In genomic region chr10:60278786-60279185, GRCm38 (mm10) we compare ENCODE assay signal across 7 mouse cellular contexts. TPM values are rescaled to one million over a fixed set of nuclear protein-coding genes. Genes with fewer than 3 reads are reported as not detected.
DNase-seq lines count a peak whose midpoint lies in the region; ATAC-seq and TF ChIP-seq lines count a peak whose summit lies in the region.

No protein-coding gene starts in this region.

- H3K4me1 ChIP-seq in liver, adult 2 months (ENCODE audit: control insufficient read depth, insufficient read depth, low read length): peaks cover 42% of the 10 kb centered on the region
- peaks cover 65% of the 10 kb centered on the region for H3K4me1 ChIP-seq in forebrain, embryonic 10.5 days
- peaks cover 34% of the 10 kb centered on the region for H3K4me1 ChIP-seq in hindbrain, postnatal 0 days (ENCODE audit: insufficient read depth, low read length)

- ATAC-seq in hindbrain, postnatal 0 days: no peak
- no peak for ATAC-seq in megakaryocyte progenitor cell, adult 5-6 weeks (replicated peaks; ENCODE audit: poor library complexity)

- no peak overlapping the region for H3ac ChIP-seq in myocyte (ENCODE audit: control insufficient read depth, insufficient read length)

- peaks cover 31% of the 10 kb centered on the region for H3K79me2 ChIP-seq in liver, adult 2 months (ENCODE audit: control insufficient read depth, insufficient read depth, low read length)
- peaks cover 63% of the 10 kb centered on the region for H3K79me2 ChIP-seq in myocyte (ENCODE audit: control insufficient read depth, insufficient read depth)

- DNase-seq in liver, adult 2 months (ENCODE audit: extremely low read depth, low read depth, low spot score): no peak
- DNase-seq in liver: no peak
- DNase-seq in forebrain, embryonic 10.5 days (ENCODE audit: extremely low spot score, low spot score): no peak
- DNase-seq in hindbrain, postnatal 0 days (ENCODE audit: low spot score): no peak
- no peak for DNase-seq in thymus, adult 18-20 months

- TF ChIP-seq POLR2A in liver, adult 2 months (IDR thresholded peaks at IDR 0.05; ENCODE audit: extremely low read depth, insufficient read depth, low read length): no peak
- TF ChIP-seq POLR2A in myocyte (IDR thresholded peaks at IDR 0.05; ENCODE audit: insufficient read length, low read depth): no peak

- no peaks in the 10 kb centered on the region for H3K36me3 ChIP-seq in liver, adult 2 months (ENCODE audit: control insufficient read depth, insufficient read depth, low read length)
- H3K36me3 ChIP-seq in forebrain, embryonic 10.5 days (replicated peaks): peaks cover 13% of the 10 kb centered on the region
- no peaks in the 10 kb centered on the region for H3K36me3 ChIP-seq in hindbrain, postnatal 0 days (ENCODE audit: insufficient read depth, low read length)
- no peaks in the 10 kb centered on the region for H3K36me3 ChIP-seq in myocyte (ENCODE audit: control insufficient read depth, insufficient read depth)

- no peaks in the 10 kb centered on the region for H3K9me3 ChIP-seq in forebrain, embryonic 10.5 days
- H3K9me3 ChIP-seq in hindbrain, postnatal 0 days (ENCODE audit: low read length): no peaks in the 10 kb centered on the region

- peak overlapping the region; percentile 76 for H3K4me2 ChIP-seq in hindbrain, postnatal 0 days (ENCODE audit: low read depth, low read length)
- H3K4me2 ChIP-seq in myocyte (ENCODE audit: low read depth): peak overlapping the region; percentile 91

- no peaks in the 10 kb centered on the region for H3K27me3 ChIP-seq in liver, adult 2 months (ENCODE audit: control insufficient read depth, insufficient read depth, low read length)
- no peaks in the 10 kb centered on the region for H3K27me3 ChIP-seq in forebrain, embryonic 10.5 days (ENCODE audit: poor library complexity, severe bottlenecking)
- no peaks in the 10 kb centered on the region for H3K27me3 ChIP-seq in hindbrain, postnatal 0 days (ENCODE audit: insufficient read depth, low read length)
- no peaks in the 10 kb centered on the region for H3K27me3 ChIP-seq in myocyte (ENCODE audit: control insufficient read depth, insufficient read depth, insufficient read length)

- no peak overlapping the region; the same call in 1 of the 2 replicates for H3K4me3 ChIP-seq in liver, adult 2 months (ENCODE audit: insufficient read depth, low read depth, low read length)
- peak overlapping the region; percentile 63; the same call in 1 of the 2 replicates for H3K4me3 ChIP-seq in forebrain, embryonic 10.5 days
- peak overlapping the region; percentile 51 for H3K4me3 ChIP-seq in hindbrain, postnatal 0 days (ENCODE audit: low read length)
- peak overlapping the region; percentile 97 for H3K4me3 ChIP-seq in myocyte

- no peak for TF ChIP-seq CTCF in liver, adult 2 months (IDR thresholded peaks at IDR 0.05; ENCODE audit: low read depth, low read length)
- no peak for TF ChIP-seq CTCF in hindbrain, postnatal 0 days (IDR thresholded peaks at IDR 0.05; ENCODE audit: low read depth)

- H3K27ac ChIP-seq in liver, adult 2 months (replicated peaks; ENCODE audit: insufficient read depth, low read depth, low read length): peak overlapping the region; percentile 11; the same call in 1 of the 2 replicates
- H3K27ac ChIP-seq in forebrain, embryonic 10.5 days: no peak overlapping the region; the same call in 1 of the 2 replicates
- no peak overlapping the region for H3K27ac ChIP-seq in hindbrain, postnatal 0 days

- peak overlapping the region; percentile 4 for H3K9ac ChIP-seq in liver, adult 2 months (ENCODE audit: low read depth, low read length)
- H3K9ac ChIP-seq in hindbrain, postnatal 0 days (replicated peaks; ENCODE audit: low read length): peak overlapping the region; percentile 77; the same call in 1 of the 2 replicates

- WGBS in liver, adult 2 months: 57% methylated on average over 3 of the region's 3 CpGs
- 88% methylated on average over 3 of the region's 3 CpGs for WGBS in forebrain, embryonic 10.5 days
- WGBS in hindbrain, postnatal 0 days: 68% methylated on average over 3 of the region's 3 CpGs

TF ChIP-seq in myocyte, 11 proteins besides CTCF, POLR2A, EP300 and RAD21:
- TF ChIP-seq CEBPB (IDR thresholded peaks at IDR 0.05; ENCODE audit: insufficient read depth, poor library complexity, severe bottlenecking) (no peak), REST (IDR thresholded peaks at IDR 0.05; ENCODE audit: insufficient read depth, insufficient read length) (no peak), USF1 (IDR thresholded peaks at IDR 0.05; ENCODE audit: low read depth) (no peak), MAX (IDR thresholded peaks at IDR 0.05; ENCODE audit: low read depth) (no peak), TCF12 (IDR thresholded peaks at IDR 0.05; ENCODE audit: insufficient read depth, poor library complexity, severe bottlenecking) (no peak), POLR2AphosphoS2 (IDR thresholded peaks at IDR 0.05; ENCODE audit: insufficient read length, low read depth) (no peak), MYOG (IDR thresholded peaks at IDR 0.05; ENCODE audit: control insufficient read depth in 1 of 3, insufficient read depth in 1 of 3, insufficient read length in 2 of 3, low read depth in 2 of 3) (no peak), TCF3 (IDR thresholded peaks at IDR 0.05; ENCODE audit: insufficient read length, low read depth) (no peak), SRF (IDR thresholded peaks at IDR 0.05; ENCODE audit: control insufficient read depth, insufficient read length, low read depth) (no peak), MYOD1 (IDR thresholded peaks at IDR 0.05; ENCODE audit: control insufficient read depth in 1 of 3, insufficient read length in 2 of 3, low read depth in 2 of 3) (no peak), E2F4 (IDR thresholded peaks at IDR 0.05; ENCODE audit: insufficient read depth) (no peak)

RNA-seq across cellular contexts. Expression of gene Psap, which starts 1.4 kb away (rescaled TPM):
- total RNA-seq in liver, adult 2 months (2014; rRNA removed): 227 and 309 TPM in 2 replicates
- polyA plus RNA-seq in liver, adult 2 months (2012; rRNA removed): 584 and 608 TPM in 2 replicates
- polyA plus RNA-seq in forebrain, embryonic 10.5 days (2016; fragmentation: Nextera tagmentation; extraction: Ambion mirVana): 51.8 and 68.7 TPM in 2 replicates
- total RNA-seq in hindbrain, postnatal 0 days (2014; rRNA removed): 768 and 845 TPM in 2 replicates
- polyA plus RNA-seq in hindbrain, postnatal 0 days (2015; fragmentation: Nextera tagmentation; extraction: Ambion mirVana): 277 and 281 TPM in 2 replicates
- polyA plus RNA-seq in myocyte (2012; fragmentation: generic; extraction: Trizol): 729 TPM
- 173 and 221 TPM in 2 replicates for total RNA-seq in megakaryocyte progenitor cell, adult 5-6 weeks (2015)
- total RNA-seq in megakaryocyte progenitor cell, adult 5-6 weeks (2017): 222 and 258 TPM in 2 replicates

RNA-seq across cellular contexts. Expression of gene Chst3, which starts 59.7 kb away (rescaled TPM):
- 0.09 and 0.13 TPM in 2 replicates for total RNA-seq in liver, adult 2 months (2014; rRNA removed)
- polyA plus RNA-seq in liver, adult 2 months (2012; rRNA removed): 0.20 and 0.43 TPM in 2 replicates
- 2.1 and 2.4 TPM in 2 replicates for polyA plus RNA-seq in forebrain, embryonic 10.5 days (2016; fragmentation: Nextera tagmentation; extraction: Ambion mirVana)
- total RNA-seq in hindbrain, postnatal 0 days (2014; rRNA removed): 7.2 and 10.0 TPM in 2 replicates
- 0.89 and 0.96 TPM in 2 replicates for polyA plus RNA-seq in hindbrain, postnatal 0 days (2015; fragmentation: Nextera tagmentation; extraction: Ambion mirVana)
- polyA plus RNA-seq in myocyte (2012; fragmentation: generic; extraction: Trizol): 1.6 TPM
- total RNA-seq in megakaryocyte progenitor cell, adult 5-6 weeks (2015): not detected in 2 replicates
- total RNA-seq in megakaryocyte progenitor cell, adult 5-6 weeks (2017): not detected in 2 replicates
